Mouse (Mus musculus) urinary bladder, adult 2 months (tissue): Measurements from ENCODE around the gene Qpctl. TPM values are rescaled to one million over a fixed set of nuclear protein-coding genes. Genes with fewer than 3 reads are reported as not detected.

Source experiments
- polyA plus RNA-seq: library from polyadenylated mRNA; depleted of rRNA; stranded (reverse); fragments of >200 nt; gene quantifications from 2 replicates; pipeline ENCODE4 v1.2.3, GENCODE M21; 2012; rRNA removed

Qpctl gene
- polyA plus RNA-seq, 1 experiment: 11.1 TPM

Other genes with a start within 250 kb of the Qpctl start
- 26.9 and 31.4 TPM in 2 replicates for gene Ccdc61, start 238.9 kb downstream of the Qpctl start, polyA plus RNA-seq
- gene Nova2, start 223.4 kb downstream of the Qpctl start, polyA plus RNA-seq: 0.48 and 1.0 TPM in 2 replicates
- gene Nanos2, start 161.9 kb downstream of the Qpctl start, polyA plus RNA-seq: 0.04 TPM in 1 of 2 replicates, not detected in the other
- 7.5 and 9.5 TPM in 2 replicates for gene Mypop, start 158.0 kb downstream of the Qpctl start, polyA plus RNA-seq
- 15.8 and 20.3 TPM in 2 replicates for gene Irf2bp1, start 145.2 kb downstream of the Qpctl start, polyA plus RNA-seq
- 0.04 TPM in 1 of 2 replicates, not detected in the other for gene Foxa3, start 125.8 kb downstream of the Qpctl start, polyA plus RNA-seq
- gene Sympk, start 124.9 kb downstream of the Qpctl start, polyA plus RNA-seq: 35.0 and 43.7 TPM in 2 replicates
- 0.03 TPM in 1 of 2 replicates, not detected in the other for gene Rsph6a, start 94.6 kb downstream of the Qpctl start, polyA plus RNA-seq
- 44.9 and 46.4 TPM in 2 replicates for gene Dmwd, start 73.1 kb downstream of the Qpctl start, polyA plus RNA-seq
- gene Dmpk, start 65.4 kb downstream of the Qpctl start, polyA plus RNA-seq: 525 and 848 TPM in 2 replicates
- 59.1 and 60.2 TPM in 2 replicates for gene Six5, start 54.7 kb downstream of the Qpctl start, polyA plus RNA-seq
- 0.13 and 0.40 TPM in 2 replicates for gene Gm4969, start 30.9 kb downstream of the Qpctl start, polyA plus RNA-seq
- 7.2 and 7.7 TPM in 2 replicates for gene Fbxo46, start 29.4 kb downstream of the Qpctl start, polyA plus RNA-seq
- 122 and 124 TPM in 2 replicates for gene Snrpd2, start 431 bp upstream of the Qpctl start, polyA plus RNA-seq
- gene Gipr, start 16.8 kb upstream of the Qpctl start, polyA plus RNA-seq: 0.09 and 0.28 TPM in 2 replicates
- 58.3 and 61.8 TPM in 2 replicates for gene Eml2, start 27.1 kb upstream of the Qpctl start, polyA plus RNA-seq
- gene Gpr4, start 63.2 kb upstream of the Qpctl start, polyA plus RNA-seq: 13.5 and 14.3 TPM in 2 replicates
- gene Opa3, start 79.0 kb upstream of the Qpctl start, polyA plus RNA-seq: 18.1 and 19.4 TPM in 2 replicates
- gene Vasp, start 122.5 kb upstream of the Qpctl start, polyA plus RNA-seq: 133 and 146 TPM in 2 replicates
- 0.04 and 0.29 TPM in 2 replicates for gene Ppm1n, start 130.8 kb upstream of the Qpctl start, polyA plus RNA-seq
- gene Rtn2, start 133.3 kb upstream of the Qpctl start, polyA plus RNA-seq: 36.2 and 45.7 TPM in 2 replicates
- 1.5 and 2.6 TPM in 2 replicates for gene Fosb, start 160.8 kb upstream of the Qpctl start, polyA plus RNA-seq
- 42.3 and 47.5 TPM in 2 replicates for gene Ercc1, start 195.5 kb upstream of the Qpctl start, polyA plus RNA-seq
- gene Cd3eap, start 210.2 kb upstream of the Qpctl start, polyA plus RNA-seq: 8.9 and 9.8 TPM in 2 replicates
- 16.5 and 19.6 TPM in 2 replicates for gene Ppp1r13l, start 210.5 kb upstream of the Qpctl start, polyA plus RNA-seq
- gene Ercc2, start 232.7 kb upstream of the Qpctl start, polyA plus RNA-seq: 23.8 and 24.5 TPM in 2 replicates